Mouse (Mus musculus): Measurements from ENCODE around the gene Rtp3. TPM values are rescaled to one million over a fixed set of nuclear protein-coding genes. Genes with fewer than 3 reads are reported as not detected.
A peak's percentile ranks its signal among the peaks of the same experiment; 100 is the strongest.

The Rtp3 gene
- total RNA-seq (2021) (1 to 10 TPM; 3.9 to 4.7 TPM), polyA plus RNA-seq (2012; rRNA removed) (8.7 and 8.8 TPM in 2 replicates)
- long read RNA-seq: 0 reads

- DNase-seq: peak; percentile 49
Observed at GRCm38 (mm10) chr9:110990204-110990603, at the start of gene Rtp3. Gene Rtp3, minus strand, starts transcription at chr9:110990583.

DNA sequence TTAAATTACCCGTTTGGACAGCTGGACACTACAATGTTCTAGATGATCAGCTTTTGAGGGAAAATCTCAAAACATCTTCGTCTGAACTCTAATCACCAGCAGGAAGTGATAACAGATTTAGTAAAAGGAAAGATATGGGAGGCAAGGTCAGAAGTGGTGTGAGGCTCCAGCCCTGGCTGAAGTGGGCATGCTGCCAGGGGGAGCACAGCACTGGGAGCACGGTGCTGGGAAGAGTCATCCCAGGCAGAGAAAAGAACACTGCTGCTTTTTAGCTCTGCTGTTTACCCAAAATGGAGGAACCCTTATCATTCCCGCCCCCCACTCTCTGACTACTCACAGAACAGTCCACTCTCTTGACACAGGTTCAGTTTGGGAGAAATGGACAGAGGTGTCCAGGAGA lies 49.6 kb upstream of the Rtp3 start:
- DNase-seq: peak; percentile 75

DNA sequence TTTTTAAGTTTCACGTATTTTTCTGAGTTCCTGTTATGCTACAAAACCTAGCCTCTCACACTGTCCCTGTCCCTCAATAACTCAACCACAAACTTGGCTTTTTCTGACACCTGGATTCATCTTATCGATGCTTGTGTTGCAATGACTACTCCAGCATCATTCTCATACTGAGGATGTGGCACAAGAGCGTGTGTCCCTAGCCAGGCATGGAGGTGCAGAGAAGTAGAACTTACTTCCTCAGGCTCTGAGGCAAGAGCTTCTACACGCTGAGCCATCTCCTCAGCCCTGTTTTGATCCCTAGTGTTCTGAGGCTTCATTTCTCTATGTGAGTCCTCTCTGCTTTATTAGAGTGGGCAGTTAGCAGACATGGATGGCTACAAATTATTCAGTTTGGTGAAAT lies 43.3 kb upstream of the Rtp3 start:
- DNase-seq: no peak

DNA sequence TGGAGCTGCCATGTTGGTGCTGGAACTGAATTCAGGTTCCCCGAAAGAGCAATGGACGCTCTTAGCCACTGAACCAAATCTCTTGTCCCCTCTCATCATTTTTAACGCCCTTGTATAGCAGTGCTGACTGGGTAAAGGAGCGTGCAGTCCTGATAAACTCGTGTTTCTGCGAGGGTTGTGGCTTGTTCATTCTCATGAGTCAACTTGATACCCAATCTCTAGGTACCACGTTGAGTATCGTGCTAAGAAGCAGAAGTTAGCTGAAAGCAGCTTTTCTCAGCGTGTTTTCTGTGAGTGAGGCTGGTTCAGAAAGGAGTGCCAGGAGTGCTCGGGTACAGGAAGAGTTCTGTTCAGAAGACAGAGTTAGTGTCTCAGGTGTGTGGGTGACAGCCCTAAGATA lies 36.4 kb upstream of the Rtp3 start:
- DNase-seq: no peak

GRCm38 (mm10) chr9:111019022-111019421 lies 28.6 kb upstream of the Rtp3 start, which contains the start of gene Ltf:
Gene Ltf, plus strand, starts transcription at chr9:111019271.
- no peak for DNase-seq

- no peak for DNase-seq
Observed at GRCm38 (mm10) chr9:111015658-111016057, 25.3 kb upstream of the Rtp3 start.

DNA sequence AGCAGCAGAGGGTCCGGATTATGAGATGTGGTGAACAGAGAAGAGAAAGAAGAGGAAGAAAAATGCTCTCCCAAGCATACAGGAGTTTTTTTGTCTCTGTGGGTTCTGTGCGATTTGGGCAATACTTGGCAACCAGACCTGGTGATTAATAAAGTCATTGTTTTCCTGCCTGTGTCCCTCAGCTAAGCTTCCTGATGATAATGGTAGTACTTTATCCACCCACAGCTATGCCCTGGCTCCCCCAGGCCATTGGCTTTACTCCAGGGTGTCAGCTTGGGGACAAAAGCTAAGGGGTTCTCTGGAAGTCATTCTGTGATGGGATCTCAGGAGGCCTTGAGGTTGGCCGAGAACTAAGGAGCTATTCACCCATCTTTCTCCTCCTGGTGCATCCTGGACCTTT lies 21.7 kb upstream of the Rtp3 start:
- DNase-seq: peak; percentile 55

GRCm38 (mm10) chr9:111011550-111011949 lies 21.2 kb upstream of the Rtp3 start:
- DNase-seq: peak; percentile 61

DNA sequence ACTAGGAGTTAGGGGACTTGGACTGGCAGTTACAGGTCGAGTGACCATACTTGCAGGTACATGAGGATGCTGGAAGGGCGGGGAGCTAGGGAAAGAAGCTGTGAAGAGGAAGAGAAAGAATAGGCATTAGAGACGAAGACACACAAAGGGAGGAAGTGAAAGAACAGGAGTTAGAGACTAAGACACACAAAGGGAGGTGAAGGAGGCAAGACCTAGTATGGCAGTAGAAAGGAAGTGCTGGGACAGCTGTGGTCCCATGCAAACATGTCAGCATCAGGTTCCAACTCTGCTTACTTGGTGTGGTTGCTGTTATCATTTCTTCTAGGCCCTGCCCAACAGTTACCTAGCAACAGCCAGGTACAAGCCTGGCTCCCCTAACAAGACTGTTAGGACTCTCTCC lies 19.4 kb upstream of the Rtp3 start:
- DNase-seq: no peak

DNA sequence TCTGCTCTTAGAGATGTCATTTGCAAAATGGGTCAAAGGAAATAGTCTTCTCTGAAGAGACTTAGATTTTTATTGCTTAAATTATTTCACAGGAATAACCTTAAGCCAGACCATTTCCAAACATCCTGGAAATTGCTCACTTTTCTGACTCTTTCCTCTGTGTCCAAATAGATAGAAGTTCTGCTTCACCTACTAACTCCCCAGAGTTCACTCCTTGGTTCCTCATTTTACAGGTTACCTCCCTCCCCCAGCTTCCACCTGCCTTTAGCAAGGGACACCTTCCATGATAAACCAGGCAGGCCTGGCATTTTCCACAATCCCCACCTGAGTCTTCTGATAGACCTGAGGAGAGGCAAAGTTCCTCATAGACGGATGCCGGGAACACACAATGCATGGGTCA lies 16.2 kb upstream of the Rtp3 start:
- DNase-seq: no peak

GRCm38 (mm10) chr9:111003279-111003678 lies 12.9 kb upstream of the Rtp3 start:
- no peak for DNase-seq

- peak; percentile 35 for DNase-seq
Observed at GRCm38 (mm10) chr9:111001621-111002020, 11.2 kb upstream of the Rtp3 start.

- DNase-seq: peak; percentile 45
Observed at GRCm38 (mm10) chr9:110999856-111000255, 9.5 kb upstream of the Rtp3 start.

GRCm38 (mm10) chr9:110999056-110999455 lies 8.7 kb upstream of the Rtp3 start:
- no peak for DNase-seq

- peak; percentile 78 for DNase-seq
Observed at GRCm38 (mm10) chr9:110997245-110997644, 6.9 kb upstream of the Rtp3 start.

DNA sequence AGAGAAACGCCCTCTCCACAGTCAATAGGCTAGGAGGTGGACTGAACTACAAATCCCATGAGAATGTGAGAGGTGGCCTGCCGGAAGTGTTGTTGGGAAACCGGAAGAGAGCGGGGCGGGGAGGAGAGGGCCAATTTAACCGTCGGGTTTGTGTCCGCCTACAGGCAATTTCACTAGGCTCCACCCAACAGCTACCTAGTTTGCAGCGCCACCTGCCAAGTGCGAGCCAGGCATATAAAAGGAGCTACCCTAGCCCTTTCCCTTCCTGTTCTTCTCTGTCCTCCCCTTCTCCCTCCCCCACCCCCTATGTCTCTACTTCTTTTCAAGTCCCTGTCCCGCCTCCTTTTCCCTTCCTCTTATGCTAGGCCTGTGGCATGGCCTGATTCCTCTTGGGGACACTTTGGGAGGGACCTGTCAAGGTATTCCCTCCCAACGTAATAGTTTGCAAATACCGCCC lies 4.4 kb upstream of the Rtp3 start:
- DNase-seq: peak; percentile 85

DNA sequence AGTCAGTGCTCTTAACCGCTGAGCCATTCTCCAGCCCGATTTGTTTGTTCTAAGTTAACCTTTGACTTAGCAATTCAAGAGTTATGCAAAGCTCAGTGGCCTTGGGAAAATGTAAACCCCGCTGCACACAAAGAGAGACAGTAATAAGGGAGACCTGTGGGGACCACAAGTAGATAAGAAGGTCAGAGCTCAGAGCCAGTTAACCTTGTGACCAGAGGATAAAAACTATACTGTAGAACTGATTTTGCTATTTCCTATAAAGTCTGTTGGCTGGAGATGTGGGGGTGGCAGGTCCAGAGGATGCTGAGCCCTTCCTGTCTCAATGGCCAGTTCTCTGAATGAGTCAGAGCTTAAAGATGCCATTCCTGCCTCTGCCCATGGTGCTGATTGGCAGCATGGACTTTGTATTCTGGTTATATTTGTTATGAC lies 2.9 kb upstream of the Rtp3 start:
- DNase-seq: no peak

GRCm38 (mm10) chr9:110989543-110989942 lies 840 bp downstream of the Rtp3 start:
- no peak for DNase-seq

DNA sequence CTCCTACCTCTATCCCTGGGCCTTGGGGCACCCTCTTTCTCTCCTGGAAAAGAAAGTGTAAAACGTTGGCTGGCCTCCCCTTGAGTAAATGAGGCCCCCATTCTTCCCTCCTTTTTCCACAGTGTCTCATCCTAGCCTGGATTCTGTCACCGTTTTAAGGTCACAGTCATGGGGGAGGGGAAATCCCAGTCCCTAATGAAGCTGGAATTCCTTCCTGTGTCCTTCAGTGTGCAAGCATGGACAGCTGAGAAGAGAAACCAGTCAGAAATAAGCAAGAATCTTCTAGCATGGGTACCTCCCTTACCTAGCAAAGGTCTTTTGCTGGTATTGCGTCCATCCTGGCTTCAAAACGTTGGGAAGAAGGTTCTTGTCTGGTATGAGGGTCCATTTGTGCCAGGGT lies 1.2 kb downstream of the Rtp3 start:
- no peak for DNase-seq

GRCm38 (mm10) chr9:110988078-110988477 lies 2.3 kb downstream of the Rtp3 start:
- no peak for DNase-seq

DNA sequence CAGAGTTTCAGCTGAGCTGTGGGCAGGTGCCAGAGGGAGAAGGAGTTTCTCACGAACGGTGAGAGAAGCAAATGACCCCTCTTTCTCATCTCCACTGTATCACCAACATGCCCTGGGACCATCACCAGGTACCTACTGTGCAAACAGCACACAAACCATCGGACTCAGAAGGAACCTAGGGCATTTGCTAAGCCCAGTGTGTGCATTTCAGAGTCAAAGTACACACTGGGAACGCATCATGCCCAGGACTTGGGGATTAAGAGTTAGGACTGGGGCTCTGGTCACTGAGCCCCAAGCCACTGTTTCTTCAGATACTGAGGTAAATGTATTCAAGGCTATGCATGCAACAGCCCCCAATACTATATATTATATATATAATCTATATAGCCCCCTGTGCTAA lies 3.1 kb downstream of the Rtp3 start:
- no peak for DNase-seq

- DNase-seq: no peak
Observed at GRCm38 (mm10) chr9:110985951-110986350, 4.4 kb downstream of the Rtp3 start.

DNA sequence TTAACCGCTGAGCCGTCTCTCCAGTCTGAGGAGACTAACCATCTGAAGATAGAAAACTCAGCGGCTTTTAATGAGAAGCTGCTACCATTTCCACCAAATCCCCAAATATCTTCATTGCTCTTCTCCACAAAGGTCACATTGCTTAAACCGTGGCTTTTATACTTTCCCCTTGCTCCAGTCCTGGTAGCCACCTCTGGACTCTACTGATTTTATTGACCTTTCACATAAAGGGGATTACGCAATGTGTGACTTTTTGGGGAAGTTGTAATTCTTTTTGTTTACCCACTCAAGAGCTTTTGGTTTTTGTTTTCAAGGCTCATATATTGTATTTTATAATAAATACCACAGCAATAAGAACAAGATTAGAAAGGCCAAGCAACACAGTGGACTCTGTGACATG lies 4.8 kb downstream of the Rtp3 start:
- DNase-seq: no peak

DNA sequence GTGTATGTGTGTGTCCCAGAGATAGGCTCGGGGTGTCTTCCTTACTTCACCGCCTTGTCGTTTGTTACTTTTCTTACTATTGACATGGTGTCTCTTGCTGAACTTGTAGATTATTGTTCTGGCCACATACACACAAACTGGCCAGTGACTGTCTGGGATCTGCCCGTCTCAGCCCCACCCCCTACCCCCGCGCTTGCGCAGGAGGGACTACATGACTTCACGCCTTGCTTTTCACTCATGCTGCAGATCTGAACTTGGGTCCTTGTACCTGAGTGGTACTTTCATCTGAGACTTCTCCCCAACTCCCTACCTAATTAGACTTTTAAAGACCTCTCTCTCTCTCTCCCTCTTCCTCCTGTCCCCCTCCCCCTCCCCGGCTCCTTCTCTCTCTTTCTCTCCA lies 6.3 kb downstream of the Rtp3 start:
- DNase-seq: no peak

DNA sequence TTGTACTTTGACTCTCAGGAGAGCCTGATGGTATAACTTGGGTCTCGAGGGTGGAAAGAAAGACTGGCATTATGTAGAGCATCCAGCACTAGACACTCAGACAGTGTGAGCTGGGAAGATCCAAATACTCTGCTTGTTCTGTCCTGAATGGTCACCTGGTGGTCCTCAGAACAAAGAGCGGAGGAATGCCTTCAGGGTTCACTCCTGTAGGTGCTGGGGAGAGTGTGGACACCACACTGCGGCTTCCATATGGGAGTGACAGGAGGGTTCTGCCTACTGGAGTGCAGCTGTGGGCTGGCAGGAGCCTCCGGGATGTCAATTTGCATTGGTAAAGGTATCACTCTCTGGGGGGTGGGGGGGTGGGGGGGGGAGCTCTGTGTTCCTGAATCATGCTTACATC lies 8.0 kb downstream of the Rtp3 start:
- no peak for DNase-seq

Measured in adrenal gland, adult 2 months (tissue).